21 mouse cellular contexts compared by ENCODE assay signal in the genomic region with DNA sequence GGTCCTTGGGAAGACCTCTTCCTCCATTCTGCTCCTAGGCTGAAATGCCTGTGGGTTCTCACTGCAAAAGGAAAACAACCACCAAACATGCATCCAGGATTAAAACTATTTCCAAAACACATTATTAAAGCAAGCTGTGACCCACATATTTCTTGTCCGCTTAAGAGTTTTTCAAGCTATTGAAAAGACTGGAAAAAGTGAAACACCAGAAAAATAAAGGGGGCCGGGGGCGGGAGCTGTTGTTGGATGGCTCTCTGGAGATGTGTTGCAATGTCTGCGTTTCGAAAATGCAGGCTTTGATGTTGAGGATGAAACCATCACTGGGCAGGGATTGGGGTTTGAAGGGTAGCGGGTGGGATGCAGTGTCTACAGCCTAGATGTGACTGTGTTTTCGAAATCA.
"Had no signal": no experiment of that assay in that cellular context is flagged by ENCODE, and none has a peak within 500 bp of the region (broad histone marks: within the 10 kb centered on the region; RNA-seq: fewer than 3 reads in every experiment).

No protein-coding gene starts in this region.

- H3K27me3 ChIP-seq: limb, embryonic 13.5 days; liver, embryonic 12.5 days; liver, embryonic 15.5 days; neural tube, embryonic 12.5 days; neural tube, embryonic 15.5 days had no signal

- H3K9ac ChIP-seq: limb, embryonic 13.5 days; liver, embryonic 12.5 days; liver, embryonic 15.5 days; neural tube, embryonic 12.5 days; neural tube, embryonic 15.5 days had no signal

- H3K4me3 ChIP-seq: layer of hippocampus, adult 2 months; limb, embryonic 10.5 days; limb, embryonic 13.5 days; liver, embryonic 12.5 days; liver, embryonic 15.5 days; neural tube, embryonic 12.5 days; neural tube, embryonic 15.5 days had no signal

- H3K27ac ChIP-seq: kidney, postnatal 0 days; layer of hippocampus, adult 2 months; limb, embryonic 10.5 days; limb, embryonic 13.5 days; liver, embryonic 12.5 days; liver, embryonic 15.5 days; neural tube, embryonic 12.5 days; neural tube, embryonic 15.5 days had no signal

- H3K4me2 ChIP-seq: limb, embryonic 13.5 days; liver, embryonic 12.5 days; liver, embryonic 15.5 days; midbrain, embryonic 11.5 days; neural tube, embryonic 12.5 days; neural tube, embryonic 15.5 days had no signal

- H3K9me3 ChIP-seq: limb, embryonic 10.5 days; liver, embryonic 12.5 days; liver, embryonic 15.5 days; neural tube, embryonic 12.5 days; neural tube, embryonic 15.5 days had no signal

- ATAC-seq: liver, embryonic 12.5 days had no signal

- DNase-seq: kidney, adult 2 months; kidney, postnatal 25 days; layer of hippocampus, adult 9-11 months; liver; lung, adult 2 months; lung, postnatal 10 days; lung, postnatal 4 days; midbrain, embryonic 14.5 days; right cerebral cortex, adult 18-20 months; right cerebral cortex, postnatal 14 days; thymus, adult 18-20 months; thymus, postnatal 36 days had no signal

- H3K4me1 ChIP-seq: liver, embryonic 15.5 days; neural tube, embryonic 12.5 days; neural tube, embryonic 15.5 days had no signal

- H3K36me3 ChIP-seq: limb, embryonic 10.5 days; limb, embryonic 13.5 days; liver, embryonic 12.5 days; liver, embryonic 15.5 days; neural tube, embryonic 12.5 days; neural tube, embryonic 15.5 days had no signal
